Mouse (Mus musculus): Measurements from ENCODE around the gene Iqgap2. TPM values are rescaled to one million over a fixed set of nuclear protein-coding genes. Genes with fewer than 3 reads are reported as not detected.
A peak's percentile ranks its signal among the peaks of the same experiment; 100 is the strongest.

Gene Iqgap2
- total and polyA plus RNA-seq, 3 experiments: 0.61 to 2.5 (median 2.2) TPM

DNA sequence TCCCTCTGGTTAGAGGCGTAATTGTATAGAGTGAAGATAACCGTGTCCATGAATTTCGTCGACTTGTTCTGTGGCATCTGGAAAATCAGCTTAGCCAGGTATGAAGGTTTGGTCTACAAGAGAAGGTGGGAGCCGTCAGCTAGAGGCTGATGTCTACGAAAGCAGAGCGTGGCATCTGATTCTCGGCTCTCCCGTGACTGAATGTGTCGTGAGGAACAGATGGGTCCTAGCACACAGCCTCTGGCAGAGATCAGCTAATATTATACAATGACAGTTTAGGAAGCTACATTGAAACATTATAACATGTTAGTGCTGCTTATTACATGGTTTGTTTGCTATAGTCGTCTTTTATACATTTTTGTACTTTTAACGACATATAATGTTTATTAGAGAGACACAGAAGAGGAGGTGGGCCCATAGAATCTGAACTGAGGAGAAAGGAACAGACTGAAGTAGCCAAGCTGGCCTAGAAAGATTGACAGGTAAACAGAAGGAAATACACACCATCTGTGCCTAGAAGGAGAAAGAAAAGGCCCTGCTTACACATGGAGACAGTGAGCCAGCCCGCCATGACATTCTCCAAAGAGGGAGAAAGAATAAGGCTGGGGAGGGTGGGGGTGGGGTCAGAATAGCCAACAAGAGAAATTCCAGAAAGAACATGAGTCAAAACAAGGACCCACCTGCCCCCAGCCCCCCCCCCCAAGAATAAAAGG is 225.9 kb downstream of the Iqgap2 start:
- H3K9ac ChIP-seq (ENCODE audit: low read depth, low read length): no peak overlapping the region
- no peak overlapping the region for H3K4me3 ChIP-seq
- WGBS: 91% methylated on average over 13 of the region's 13 CpGs
- no peaks in the 10 kb centered on the region for H3K36me3 ChIP-seq (ENCODE audit: control insufficient read depth, insufficient read depth, low read length)
- no peaks in the 10 kb centered on the region for H3K79me2 ChIP-seq (replicated peaks; ENCODE audit: control insufficient read depth, insufficient read depth, low read length)
- H3K4me1 ChIP-seq (ENCODE audit: control insufficient read depth, insufficient read depth, low read length): no peaks in the 10 kb centered on the region
- intact Hi-C loops (cut with DNase I): loop anchor here (2.0 to 10.0 kb wide), 3 partner anchors 47 to 291 kb away; partner anchors contain the start of genes Aggf1 and F2r
- no peaks in the 10 kb centered on the region; the same call in 1 of the 2 replicates for H3K27me3 ChIP-seq (ENCODE audit: control insufficient read depth, insufficient read depth, low read length)
- TF ChIP-seq CTCF (IDR thresholded peaks at IDR 0.05) (no peak), EP300 (IDR thresholded peaks at IDR 0.05; ENCODE audit: insufficient read depth, low read depth, low read length) (no peak), POLR2A (IDR thresholded peaks at IDR 0.05; ENCODE audit: insufficient read depth, low read depth, low read length) (no peak)
- no peak overlapping the region for H3K27ac ChIP-seq
- DNase-seq: no peak

DNA sequence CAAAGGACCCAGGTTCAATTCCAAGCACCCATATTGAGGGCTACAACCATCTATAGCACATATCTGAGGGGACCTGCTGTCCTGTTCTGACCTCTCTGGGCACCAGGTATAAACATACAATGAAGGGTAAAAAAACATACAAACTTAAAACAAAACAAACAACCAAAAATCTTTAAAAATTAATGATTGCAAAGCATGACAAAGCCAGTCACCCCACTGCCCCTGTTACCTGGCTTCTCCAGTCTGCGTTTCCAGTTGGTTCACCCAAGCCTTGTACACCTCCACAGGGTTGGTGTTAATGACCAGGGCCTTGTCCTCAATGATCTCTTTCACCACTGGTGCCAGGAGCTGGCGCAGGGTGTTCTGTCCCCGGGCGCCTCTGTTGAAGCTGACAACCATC is 227.9 kb downstream of the Iqgap2 start:
- 97% methylated on average over 4 of the region's 4 CpGs for WGBS

DNA sequence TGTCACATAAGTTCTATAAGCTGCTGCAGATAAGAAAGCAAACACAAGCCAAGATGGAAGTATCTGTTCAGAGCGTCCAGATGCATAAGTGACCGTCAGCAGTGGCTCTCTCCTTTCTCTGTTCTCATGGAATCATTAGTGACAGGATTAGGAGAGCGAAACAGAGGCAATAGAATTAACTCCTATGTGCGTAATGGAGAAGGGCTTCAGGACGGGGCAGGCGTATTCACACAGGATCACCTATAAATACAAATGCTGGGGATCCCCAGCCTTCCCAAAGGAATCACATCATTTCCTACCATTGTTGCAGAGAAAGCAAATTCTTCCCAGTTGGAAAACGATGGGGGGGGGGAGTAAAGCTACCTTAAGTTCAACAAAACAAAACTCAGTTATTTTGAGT is 232.3 kb downstream of the Iqgap2 start:
- intact Hi-C loops (cut with DNase I): no loop called here
- no peak for DNase-seq

More for the DNA sequence above, 227.9 kb downstream of the Iqgap2 start:
- Histone ChIP-seq H3K4me1 (ENCODE audit: control insufficient read depth, insufficient read depth, low read length) (peaks cover 4% of the 10 kb centered on the region; the same call in 1 of the 2 replicates), H3K79me2 (replicated peaks; ENCODE audit: control insufficient read depth, insufficient read depth, low read length) (no peaks in the 10 kb centered on the region), H3K27me3 (ENCODE audit: control insufficient read depth, insufficient read depth, low read length) (no peaks in the 10 kb centered on the region; the same call in 1 of the 2 replicates), H3K9ac (ENCODE audit: low read depth, low read length) (no peak overlapping the region), H3K36me3 (ENCODE audit: control insufficient read depth, insufficient read depth, low read length) (no peaks in the 10 kb centered on the region), H3K4me3 (no peak overlapping the region), H3K27ac (no peak overlapping the region)
- TF ChIP-seq CTCF (IDR thresholded peaks at IDR 0.05) (no peak), POLR2A (IDR thresholded peaks at IDR 0.05; ENCODE audit: insufficient read depth, low read depth, low read length) (no peak), EP300 (IDR thresholded peaks at IDR 0.05; ENCODE audit: insufficient read depth, low read depth, low read length) (no peak)
- intact Hi-C loops (cut with DNase I): loop anchor here (10.0 kb wide), 1 partner anchor 289 kb away; the partner anchor contains the start of gene Aggf1
- DNase-seq: no peak

DNA sequence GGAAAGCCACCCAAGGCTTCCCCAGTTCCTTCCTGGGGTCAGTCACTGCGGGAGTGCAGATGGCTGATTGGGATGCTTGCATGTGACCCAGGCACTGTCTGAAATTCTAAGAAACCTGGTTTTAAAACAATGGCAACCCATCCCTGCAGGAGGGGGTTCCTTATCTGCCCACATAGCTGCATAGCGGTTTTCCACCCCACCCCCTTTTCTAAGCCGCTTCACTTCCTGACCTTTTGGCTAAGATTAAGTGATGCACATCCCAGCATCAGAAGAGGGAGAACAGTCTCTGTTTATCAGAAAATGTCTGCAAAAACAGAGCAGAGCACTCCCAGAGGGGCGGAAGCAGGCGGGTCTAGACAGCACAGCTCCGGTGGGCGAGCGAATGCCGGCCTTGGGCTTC is 234.6 kb downstream of the Iqgap2 start:
- H3K27ac ChIP-seq: no peak overlapping the region
- H3K4me3 ChIP-seq: no peak overlapping the region
- H3K4me1 ChIP-seq (ENCODE audit: control insufficient read depth, insufficient read depth, low read length): peaks cover 6% of the 10 kb centered on the region
- no peak for DNase-seq
- H3K9ac ChIP-seq (ENCODE audit: low read depth, low read length): no peak overlapping the region
- WGBS: 38% methylated on average over 9 of the region's 9 CpGs
- TF ChIP-seq CTCF (IDR thresholded peaks at IDR 0.05): no peak
- TF ChIP-seq EP300 (IDR thresholded peaks at IDR 0.05; ENCODE audit: insufficient read depth, low read depth, low read length): no peak
- no peak for TF ChIP-seq POLR2A (IDR thresholded peaks at IDR 0.05; ENCODE audit: insufficient read depth, low read depth, low read length)
- intact Hi-C loops (cut with DNase I): no loop called here
- no peaks in the 10 kb centered on the region for H3K27me3 ChIP-seq (ENCODE audit: control insufficient read depth, insufficient read depth, low read length)
- no peaks in the 10 kb centered on the region for H3K79me2 ChIP-seq (replicated peaks; ENCODE audit: control insufficient read depth, insufficient read depth, low read length)
- H3K36me3 ChIP-seq (ENCODE audit: control insufficient read depth, insufficient read depth, low read length): no peaks in the 10 kb centered on the region

More for the DNA sequence above, 232.3 kb downstream of the Iqgap2 start:
- Histone ChIP-seq H3K27me3 (ENCODE audit: control insufficient read depth, insufficient read depth, low read length) (no peaks in the 10 kb centered on the region), H3K4me3 (no peak overlapping the region), H3K27ac (peak overlapping the region; percentile 77), H3K9ac (ENCODE audit: low read depth, low read length) (peak overlapping the region; percentile 22; the same call in 1 of the 2 replicates), H3K36me3 (ENCODE audit: control insufficient read depth, insufficient read depth, low read length) (no peaks in the 10 kb centered on the region), H3K4me1 (ENCODE audit: control insufficient read depth, insufficient read depth, low read length) (peaks cover 4% of the 10 kb centered on the region; the same call in 1 of the 2 replicates), H3K79me2 (replicated peaks; ENCODE audit: control insufficient read depth, insufficient read depth, low read length) (no peaks in the 10 kb centered on the region)
- 37% methylated on average over 7 of the region's 7 CpGs for WGBS
- TF ChIP-seq POLR2A (IDR thresholded peaks at IDR 0.05; ENCODE audit: insufficient read depth, low read depth, low read length) (peak; percentile 38; the same call in 1 of the 2 replicates), EP300 (IDR thresholded peaks at IDR 0.05; ENCODE audit: insufficient read depth, low read depth, low read length) (no peak)

DNA sequence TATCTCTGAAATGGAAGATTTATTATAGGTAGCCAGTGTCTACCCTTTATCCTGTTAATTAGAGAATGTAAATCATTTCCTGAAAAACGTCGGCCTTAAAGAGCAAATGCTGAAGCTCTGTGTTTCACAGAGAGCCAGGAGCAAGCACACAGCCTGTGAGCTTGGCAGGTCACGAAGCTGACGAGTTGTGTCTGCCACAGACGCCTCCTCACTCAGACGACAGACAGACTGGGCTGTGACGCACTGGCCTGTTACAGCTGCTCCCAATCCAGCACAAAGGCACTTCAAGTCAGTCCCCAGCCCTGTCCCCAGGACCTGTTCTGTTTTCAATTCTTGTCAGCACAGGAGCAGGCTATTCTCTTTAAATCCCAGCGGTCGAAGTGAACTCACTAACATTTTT is 236.4 kb downstream of the Iqgap2 start:
- Histone ChIP-seq H3K27ac (no peak overlapping the region), H3K36me3 (ENCODE audit: control insufficient read depth, insufficient read depth, low read length) (no peaks in the 10 kb centered on the region), H3K4me3 (no peak overlapping the region), H3K79me2 (replicated peaks; ENCODE audit: control insufficient read depth, insufficient read depth, low read length) (no peaks in the 10 kb centered on the region), H3K9ac (ENCODE audit: low read depth, low read length) (no peak overlapping the region), H3K27me3 (ENCODE audit: control insufficient read depth, insufficient read depth, low read length) (no peaks in the 10 kb centered on the region), H3K4me1 (ENCODE audit: control insufficient read depth, insufficient read depth, low read length) (peaks cover 6% of the 10 kb centered on the region)
- DNase-seq: no peak
- intact Hi-C loops (cut with DNase I): no loop called here
- 44% methylated on average over 9 of the region's 9 CpGs for WGBS
- TF ChIP-seq EP300 (IDR thresholded peaks at IDR 0.05; ENCODE audit: insufficient read depth, low read depth, low read length) (no peak), POLR2A (IDR thresholded peaks at IDR 0.05; ENCODE audit: insufficient read depth, low read depth, low read length) (peak; percentile 20; the same call in 1 of the 2 replicates), CTCF (IDR thresholded peaks at IDR 0.05) (no peak)

DNA sequence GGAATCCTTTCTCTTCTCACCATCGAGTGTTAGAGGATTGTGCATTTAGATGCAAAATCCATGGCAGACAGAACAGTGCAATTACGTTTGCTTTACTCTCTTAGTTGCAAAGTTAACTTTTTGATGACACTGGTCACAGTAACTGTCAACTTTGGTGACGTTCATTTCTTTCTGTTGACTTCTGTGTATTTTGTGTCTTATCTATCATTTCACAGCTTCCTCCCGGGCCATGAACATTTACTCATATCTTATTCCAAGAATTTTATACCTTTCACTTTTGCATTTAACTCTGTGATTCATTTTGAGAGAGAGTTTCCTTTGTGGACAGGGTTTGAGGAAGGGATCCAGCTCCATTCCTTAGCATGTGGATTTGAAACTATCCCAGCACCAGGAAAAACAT is 238.0 kb downstream of the Iqgap2 start:
- no peaks in the 10 kb centered on the region for H3K36me3 ChIP-seq (ENCODE audit: control insufficient read depth, insufficient read depth, low read length)
- TF ChIP-seq POLR2A (IDR thresholded peaks at IDR 0.05; ENCODE audit: insufficient read depth, low read depth, low read length) (no peak), CTCF (IDR thresholded peaks at IDR 0.05) (no peak), EP300 (IDR thresholded peaks at IDR 0.05; ENCODE audit: insufficient read depth, low read depth, low read length) (no peak)
- H3K4me3 ChIP-seq: no peak overlapping the region
- no peak overlapping the region for H3K9ac ChIP-seq (ENCODE audit: low read depth, low read length)
- no peaks in the 10 kb centered on the region for H3K79me2 ChIP-seq (replicated peaks; ENCODE audit: control insufficient read depth, insufficient read depth, low read length)
- H3K27ac ChIP-seq: no peak overlapping the region
- WGBS: 78% methylated on average over 4 of the region's 4 CpGs
- DNase-seq: no peak
- peaks cover 1% of the 10 kb centered on the region; the same call in 1 of the 2 replicates for H3K4me1 ChIP-seq (ENCODE audit: control insufficient read depth, insufficient read depth, low read length)
- no peaks in the 10 kb centered on the region for H3K27me3 ChIP-seq (ENCODE audit: control insufficient read depth, insufficient read depth, low read length)
- intact Hi-C loops (cut with DNase I): no loop called here

Measured in heart, adult 2 months (tissue).